In genomic region chr13:116795041-116795440, GRCm38 (mm10) we compare ENCODE assay signal across 12 mouse cellular contexts.
"Had no signal": no experiment of that assay in that cellular context is flagged by ENCODE, and none has a peak within 500 bp of the region (broad histone marks: within the 10 kb centered on the region; RNA-seq: fewer than 3 reads in every experiment).

No protein-coding gene starts in this region.

- H3K27me3 ChIP-seq: midbrain, embryonic 13.5 days; midbrain, embryonic 15.5 days; neural tube, embryonic 12.5 days; stomach, embryonic 15.5 days had no signal

- ATAC-seq: midbrain, embryonic 13.5 days; midbrain, embryonic 15.5 days had no signal

- H3K9me3 ChIP-seq: midbrain, embryonic 13.5 days; midbrain, embryonic 15.5 days; neural tube, embryonic 12.5 days; stomach, embryonic 15.5 days had no signal

- H3K36me3 ChIP-seq: midbrain, embryonic 13.5 days; midbrain, embryonic 15.5 days; neural tube, embryonic 12.5 days; stomach, embryonic 15.5 days had no signal

- H3K4me1 ChIP-seq: midbrain, embryonic 13.5 days; midbrain, embryonic 15.5 days; neural tube, embryonic 12.5 days; stomach, embryonic 15.5 days had no signal

- H3K27ac ChIP-seq: midbrain, embryonic 13.5 days; midbrain, embryonic 15.5 days; neural tube, embryonic 12.5 days; stomach, embryonic 15.5 days; stomach, postnatal 0 days had no signal

- DNase-seq: lung, embryonic 14.5 days; lung, postnatal 10 days; lung, postnatal 4 days; right cerebral cortex, postnatal 14 days; thymus, adult 2 months; thymus, postnatal 25 days; thymus, postnatal 4 days had no signal

- H3K4me3 ChIP-seq: midbrain, embryonic 13.5 days; midbrain, embryonic 15.5 days; neural tube, embryonic 12.5 days; stomach, embryonic 15.5 days had no signal
